Mouse (Mus musculus): ENCODE results near the gene Dbil5. TPM values are rescaled to one million over a fixed set of nuclear protein-coding genes. Genes with fewer than 3 reads are reported as not detected.

The Dbil5 gene
- total RNA-seq, 1 experiment: 1.4 TPM

- H3K4me1 ChIP-seq (ENCODE audit: control insufficient read depth in 2 of 2, insufficient read depth in 2 of 2, low read length in 2 of 2, poor library complexity in 1 of 2): peaks cover 0 to 6% of the 10 kb centered on the region in 2 experiments; a peak in 1 of 4 replicates
- peak; percentile 20 for DNase-seq (ENCODE audit: low read depth, low spot score)
- H3K9ac ChIP-seq (ENCODE audit: insufficient read depth, low read depth, low read length, poor library complexity, severe bottlenecking): peak overlapping the region; percentile 98
- no peak for TF ChIP-seq ZC3H11A (IDR thresholded peaks at IDR 0.05; ENCODE audit: borderline replicate concordance, low read depth, low read length)
- TF ChIP-seq CHD2 (IDR thresholded peaks at IDR 0.05; ENCODE audit: low read depth, low read length): peak; percentile 60; the same call in 1 of the 2 replicates
- TF ChIP-seq HCFC1 (IDR thresholded peaks at IDR 0.05; ENCODE audit: borderline replicate concordance, insufficient read depth, low read length): 0 out of 2 replicates have a peak, but pooled peaks have one; percentile 24
- no peak for TF ChIP-seq MAFK (IDR thresholded peaks at IDR 0.05; ENCODE audit: insufficient read depth, low read depth, low read length)
- TF ChIP-seq ZNF384 (IDR thresholded peaks at IDR 0.05; ENCODE audit: low read depth, low read length): no peak
- H3K27ac ChIP-seq (ENCODE audit: insufficient read depth, low read depth, low read length, poor library complexity, severe bottlenecking): peak overlapping the region; percentile 88
- H3K36me3 ChIP-seq (ENCODE audit: control insufficient read depth, insufficient read depth, low read length, poor library complexity, severe bottlenecking): peaks cover 32% of the 10 kb centered on the region
- H3K4me3 ChIP-seq (ENCODE audit: insufficient read depth in 1 of 2, low read depth in 1 of 2, low read length in 2 of 2, poor library complexity in 1 of 2, severe bottlenecking in 1 of 2): peak overlapping the region; percentile 75 to 94
- in situ Hi-C loops (cut with MboI; ENCODE audit: low sequenced_read_pairs in 2 of 2, unreplicated experiment in 2 of 2): no loop called here
- H3K9me3 ChIP-seq (ENCODE audit: control insufficient read depth, insufficient read depth, low read depth, low read length): no peaks in the 10 kb centered on the region
Measured at GRCm38 (mm10) chr11:76216681-76217389, 573 bp upstream of the Dbil5 start.

DNA sequence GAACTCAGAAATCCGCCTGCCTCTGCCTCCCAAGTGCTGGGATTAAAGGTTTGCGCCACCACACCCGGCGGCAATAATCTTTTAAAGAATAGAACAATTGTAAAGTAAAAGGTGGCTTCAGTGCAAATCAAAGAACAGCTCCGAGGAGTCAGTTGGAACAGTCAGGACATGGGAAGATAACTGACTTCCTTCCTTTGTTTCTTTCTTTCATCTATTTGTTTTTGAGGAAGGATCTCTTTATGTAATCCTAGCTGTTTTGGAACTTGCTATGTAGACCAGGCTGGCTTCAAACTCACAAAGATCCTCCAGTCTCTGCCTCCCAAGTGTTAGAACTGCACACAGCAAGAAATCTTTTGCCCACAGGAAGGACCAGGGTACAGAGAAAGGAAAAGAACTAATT, 7.2 kb downstream of the Dbil5 start:
- H3K27ac ChIP-seq (ENCODE audit: insufficient read depth, low read depth, low read length, poor library complexity, severe bottlenecking): peak overlapping the region; percentile 24; the same call in 1 of the 2 replicates
- H3K9me3 ChIP-seq (ENCODE audit: control insufficient read depth, insufficient read depth, low read depth, low read length): no peaks in the 10 kb centered on the region
- H3K36me3 ChIP-seq (ENCODE audit: control insufficient read depth, insufficient read depth, low read length, poor library complexity, severe bottlenecking): peaks cover 5% of the 10 kb centered on the region; the same call in 1 of the 2 replicates
- DNase-seq (ENCODE audit: low read depth, low spot score): no peak
- H3K9ac ChIP-seq (ENCODE audit: insufficient read depth, low read depth, low read length, poor library complexity, severe bottlenecking): no peak overlapping the region
- TF ChIP-seq MAFK (IDR thresholded peaks at IDR 0.05; ENCODE audit: insufficient read depth, low read depth, low read length) (no peak), ZNF384 (IDR thresholded peaks at IDR 0.05; ENCODE audit: low read depth, low read length) (no peak), CHD2 (IDR thresholded peaks at IDR 0.05; ENCODE audit: low read depth, low read length) (no peak), HCFC1 (IDR thresholded peaks at IDR 0.05; ENCODE audit: borderline replicate concordance, insufficient read depth, low read length) (no peak), ZC3H11A (IDR thresholded peaks at IDR 0.05; ENCODE audit: borderline replicate concordance, low read depth, low read length) (no peak)
- H3K4me1 ChIP-seq (ENCODE audit: control insufficient read depth in 2 of 2, insufficient read depth in 2 of 2, low read length in 2 of 2, poor library complexity in 1 of 2): no peaks in the 10 kb centered on the region
- H3K4me3 ChIP-seq (ENCODE audit: insufficient read depth in 1 of 2, low read depth in 1 of 2, low read length in 2 of 2, poor library complexity in 1 of 2, severe bottlenecking in 1 of 2): no peak overlapping the region
- in situ Hi-C loops (cut with MboI; ENCODE audit: low sequenced_read_pairs in 2 of 2, unreplicated experiment in 2 of 2): no loop called here

DNA sequence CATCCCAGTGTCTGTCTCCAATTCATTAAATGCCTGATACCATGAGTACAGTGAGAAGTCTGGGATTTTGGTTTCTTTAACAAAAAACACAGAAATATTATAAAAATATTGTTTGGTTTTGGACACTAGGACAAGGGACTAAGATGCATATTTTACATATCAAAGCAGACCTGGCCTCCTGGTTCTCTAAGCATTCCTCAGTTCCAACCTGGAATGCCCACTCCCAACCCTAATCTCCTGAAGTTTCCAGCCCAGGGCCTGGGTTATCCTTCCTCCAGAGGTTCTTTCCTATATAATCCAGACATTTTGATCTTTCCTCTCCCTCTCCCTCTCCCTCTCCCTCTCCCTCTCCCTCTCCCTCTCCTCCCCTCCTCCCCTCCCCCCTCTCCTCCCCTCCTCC, 7.6 kb downstream of the Dbil5 start:
- DNase-seq (ENCODE audit: low read depth, low spot score): no peak
- no peaks in the 10 kb centered on the region for H3K4me1 ChIP-seq (ENCODE audit: control insufficient read depth in 2 of 2, insufficient read depth in 2 of 2, low read length in 2 of 2, poor library complexity in 1 of 2)
- H3K9ac ChIP-seq (ENCODE audit: insufficient read depth, low read depth, low read length, poor library complexity, severe bottlenecking): no peak overlapping the region
- H3K9me3 ChIP-seq (ENCODE audit: control insufficient read depth, insufficient read depth, low read depth, low read length): no peaks in the 10 kb centered on the region
- peak overlapping the region; percentile 24; the same call in 1 of the 2 replicates for H3K27ac ChIP-seq (ENCODE audit: insufficient read depth, low read depth, low read length, poor library complexity, severe bottlenecking)
- H3K4me3 ChIP-seq (ENCODE audit: insufficient read depth in 1 of 2, low read depth in 1 of 2, low read length in 2 of 2, poor library complexity in 1 of 2, severe bottlenecking in 1 of 2): no peak overlapping the region
- in situ Hi-C loops (cut with MboI; ENCODE audit: low sequenced_read_pairs in 2 of 2, unreplicated experiment in 2 of 2): no loop called here
- TF ChIP-seq ZC3H11A (IDR thresholded peaks at IDR 0.05; ENCODE audit: borderline replicate concordance, low read depth, low read length) (no peak), CHD2 (IDR thresholded peaks at IDR 0.05; ENCODE audit: low read depth, low read length) (no peak)
- H3K36me3 ChIP-seq (ENCODE audit: control insufficient read depth, insufficient read depth, low read length, poor library complexity, severe bottlenecking): peaks cover 5% of the 10 kb centered on the region; the same call in 1 of the 2 replicates

DNA sequence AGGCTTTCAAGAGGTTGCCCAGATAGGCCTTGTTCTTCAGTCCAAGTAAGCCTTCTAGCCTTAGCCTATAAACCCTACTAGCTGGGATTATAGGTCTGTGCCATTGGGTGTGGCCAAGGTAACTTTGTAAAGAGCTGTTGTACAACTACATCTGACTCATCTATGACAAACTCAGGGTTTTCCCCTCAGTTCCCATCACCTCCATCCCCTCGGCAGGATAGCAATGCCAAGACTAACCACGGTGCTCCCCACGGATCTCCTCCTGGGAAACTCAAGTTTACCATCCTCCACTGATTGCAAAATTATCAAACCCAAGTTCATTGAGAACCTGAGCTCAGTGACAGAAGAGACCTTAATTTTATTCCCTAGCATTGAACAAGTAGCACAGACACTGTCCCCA, 18.7 kb downstream of the Dbil5 start:
- H3K9me3 ChIP-seq (ENCODE audit: control insufficient read depth, insufficient read depth, low read depth, low read length): no peaks in the 10 kb centered on the region
- no peak overlapping the region for H3K4me3 ChIP-seq (ENCODE audit: insufficient read depth in 1 of 2, low read depth in 1 of 2, low read length in 2 of 2, poor library complexity in 1 of 2, severe bottlenecking in 1 of 2)
- H3K9ac ChIP-seq (ENCODE audit: insufficient read depth, low read depth, low read length, poor library complexity, severe bottlenecking): no peak overlapping the region
- TF ChIP-seq ZC3H11A (IDR thresholded peaks at IDR 0.05; ENCODE audit: borderline replicate concordance, low read depth, low read length): no peak
- no peak for TF ChIP-seq ZNF384 (IDR thresholded peaks at IDR 0.05; ENCODE audit: low read depth, low read length)
- TF ChIP-seq MAFK (IDR thresholded peaks at IDR 0.05; ENCODE audit: insufficient read depth, low read depth, low read length): no peak
- no peak for TF ChIP-seq CHD2 (IDR thresholded peaks at IDR 0.05; ENCODE audit: low read depth, low read length)
- TF ChIP-seq HCFC1 (IDR thresholded peaks at IDR 0.05; ENCODE audit: borderline replicate concordance, insufficient read depth, low read length): no peak
- no peak for DNase-seq (ENCODE audit: low read depth, low spot score)
- H3K36me3 ChIP-seq (ENCODE audit: control insufficient read depth, insufficient read depth, low read length, poor library complexity, severe bottlenecking): peaks cover 5% of the 10 kb centered on the region
- H3K4me1 ChIP-seq (ENCODE audit: control insufficient read depth in 2 of 2, insufficient read depth in 2 of 2, low read length in 2 of 2, poor library complexity in 1 of 2): no peaks in the 10 kb centered on the region
- H3K27ac ChIP-seq (ENCODE audit: insufficient read depth, low read depth, low read length, poor library complexity, severe bottlenecking): no peak overlapping the region
- in situ Hi-C loops (cut with MboI; ENCODE audit: low sequenced_read_pairs in 2 of 2, unreplicated experiment in 2 of 2): no loop called here
